Mouse (Mus musculus): ENCODE measurements around the gene Pmpcb. TPM values are rescaled to one million over a fixed set of nuclear protein-coding genes. Genes with fewer than 3 reads are reported as not detected.

Gene Pmpcb
- polyA plus RNA-seq, 1 experiment from 2014 or later, result 108 TPM

Other genes with a start within 250 kb of the Pmpcb start
- 40.2 and 42.8 TPM in 2 replicates for gene Lrrc17, start 193.6 kb upstream of the Pmpcb start, polyA plus RNA-seq (2014; fragmentation: Nextera tagmentation; extraction: Ambion mirVana)
- gene Fbxl13, start 91.5 kb upstream of the Pmpcb start, polyA plus RNA-seq (2014; fragmentation: Nextera tagmentation; extraction: Ambion mirVana), result 0.11 TPM in 2 replicates
- 83.6 and 92.8 TPM in 2 replicates for gene Armc10, start 91.3 kb upstream of the Pmpcb start, polyA plus RNA-seq (2014; fragmentation: Nextera tagmentation; extraction: Ambion mirVana)
- gene Napepld, start 35.7 kb upstream of the Pmpcb start, polyA plus RNA-seq (2014; fragmentation: Nextera tagmentation; extraction: Ambion mirVana), result 4.9 and 5.5 TPM in 2 replicates
- 95.4 and 111 TPM in 2 replicates for gene Dnajc2, start 48.1 kb downstream of the Pmpcb start, polyA plus RNA-seq (2014; fragmentation: Nextera tagmentation; extraction: Ambion mirVana)
- gene Psmc2, start 48.1 kb downstream of the Pmpcb start, polyA plus RNA-seq (2014; fragmentation: Nextera tagmentation; extraction: Ambion mirVana), result 252 and 265 TPM in 2 replicates
- gene Slc26a5, start 128.5 kb downstream of the Pmpcb start, polyA plus RNA-seq (2014; fragmentation: Nextera tagmentation; extraction: Ambion mirVana), result 0.20 TPM in 1 of 2 replicates, not detected in the other